Mouse (Mus musculus) liver, postnatal 0 days (tissue): Measurements from ENCODE around the gene Ptms.

Experiments
- CTCF ChIP-seq: sonication (generic); IDR thresholded peaks from 2 replicates; pipeline ENCODE4 v1.5.1; 2016; ENCODE audit warnings: antibody characterized with exemption, low read depth
- EP300 ChIP-seq: IDR thresholded peaks from 2 replicates; pipeline ENCODE4 v1.6.1; 2016; ENCODE audit warnings: antibody characterized with exemption, low read depth, mild to moderate bottlenecking

DNA sequence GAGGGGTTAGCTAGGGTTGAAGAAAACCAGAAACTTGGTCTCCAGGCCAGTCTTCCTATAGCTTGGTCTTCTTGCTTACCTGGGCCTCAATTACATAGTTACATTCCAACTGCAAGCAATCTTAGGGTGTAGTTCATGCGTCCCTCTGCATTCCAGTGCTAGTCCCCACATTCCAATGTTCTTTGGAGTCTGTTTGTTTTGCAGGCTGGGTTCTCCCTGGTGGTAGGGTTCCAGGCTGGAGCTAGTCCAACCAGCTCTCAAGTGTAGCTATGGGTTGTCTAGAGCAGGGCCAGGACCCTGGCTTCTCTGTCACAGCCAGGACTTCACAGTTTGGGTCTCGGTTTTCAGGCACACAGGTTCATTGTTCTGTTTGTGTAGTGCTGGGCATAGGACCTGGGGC, 17.6 kb upstream of the Ptms start:
- TF ChIP-seq CTCF = no peak
- no peak for TF ChIP-seq EP300
